Mouse (Mus musculus): ENCODE data around the gene Hivep3. TPM values are rescaled to one million over a fixed set of nuclear protein-coding genes. Genes with fewer than 3 reads are reported as not detected.

The Hivep3 gene
- total and polyA plus RNA-seq, 3 experiments, result 14.4 to 32.3 (median 21.2) TPM

- peak; percentile 7; the same call in 1 of the 2 replicates for TF ChIP-seq RCOR1 (conservative IDR thresholded peaks at IDR 0.05; ENCODE audit: low read depth, low read length)
- no peak for TF ChIP-seq CHD1 (IDR thresholded peaks at IDR 0.05; ENCODE audit: low read depth, low read length)
- TF ChIP-seq SIN3A (IDR thresholded peaks at IDR 0.05; ENCODE audit: low read length), result no peak
- TF ChIP-seq TBP (conservative IDR thresholded peaks at IDR 0.05; ENCODE audit: low read depth, low read length), result no peak
- TF ChIP-seq MEF2A (IDR thresholded peaks at IDR 0.05; ENCODE audit: borderline replicate concordance, low read depth, low read length), result peak; percentile 70; the same call in 1 of the 2 replicates
- peak; percentile 26; the same call in 1 of the 2 replicates for TF ChIP-seq POLR2A (IDR thresholded peaks at IDR 0.05; ENCODE audit: low read depth, low read length)
- peak; percentile 42; the same call in 1 of the 2 replicates for TF ChIP-seq NRF1 (IDR thresholded peaks at IDR 0.05; ENCODE audit: low read depth, low read length)
- no peak for TF ChIP-seq JUN (IDR thresholded peaks at IDR 0.05; ENCODE audit: insufficient read depth, low read depth, low read length)
- no peak for TF ChIP-seq POLR2AphosphoS2 (IDR thresholded peaks at IDR 0.05; ENCODE audit: low read depth, low read length)
These were observed 320.6 kb downstream of the Hivep3 start (continued) for GRCm38 (mm10) chr4:120054145-120054544.

GRCm38 (mm10) chr4:120056451-120056850, 322.9 kb downstream of the Hivep3 start:
- H3K36me3 ChIP-seq (replicated peaks in 1 of 2; ENCODE audit: control insufficient read depth in 1 of 2, insufficient read depth in 1 of 2, low read length in 1 of 2), result peaks cover 0 to 39% of the 10 kb centered on the region in 2 experiments
- in situ Hi-C loops (cut with MboI; ENCODE audit: low pct_ligation_motif_present, low pct_unique_long_range_greater_than_20kb, low sequenced_read_pairs), result no loop called here
- TF ChIP-seq USF1 (IDR thresholded peaks at IDR 0.05; ENCODE audit: low read depth, low read length) (no peak), EP300 (IDR thresholded peaks at IDR 0.05; ENCODE audit: low read length) (no peak), MAX (IDR thresholded peaks at IDR 0.05; ENCODE audit: low read length) (no peak), MAFK (IDR thresholded peaks at IDR 0.05; ENCODE audit: insufficient replicate concordance, low read length) (no peak), SIN3A (IDR thresholded peaks at IDR 0.05; ENCODE audit: low read length) (0 out of 2 replicates have a peak, but pooled peaks have one; percentile 30), USF2 (conservative IDR thresholded peaks at IDR 0.05; ENCODE audit: low read depth, low read length) (no peak), E2F4 (IDR thresholded peaks at IDR 0.05; ENCODE audit: insufficient replicate concordance, low read depth, low read length) (no peak), UBTF (IDR thresholded peaks at IDR 0.05; ENCODE audit: low read depth, low read length) (no peak), BHLHE40 (IDR thresholded peaks at IDR 0.05; ENCODE audit: low read depth, low read length) (no peak), ELF1 (IDR thresholded peaks at IDR 0.05; ENCODE audit: low read depth, low read length) (no peak), ZMIZ1 (IDR thresholded peaks at IDR 0.05; ENCODE audit: low read depth, low read length) (0 out of 2 replicates have a peak, but pooled peaks have one; percentile 26), GABPA (IDR thresholded peaks at IDR 0.05; ENCODE audit: insufficient replicate concordance, low read depth, low read length) (no peak), NRF1 (IDR thresholded peaks at IDR 0.05; ENCODE audit: low read depth, low read length) (no peak), JUND (conservative IDR thresholded peaks at IDR 0.05; ENCODE audit: low read depth, low read length) (no peak), TCF12 (IDR thresholded peaks at IDR 0.05; ENCODE audit: low read depth, low read length) (no peak), ZKSCAN1 (IDR thresholded peaks at IDR 0.05; ENCODE audit: borderline replicate concordance, low read depth, low read length) (no peak), PAX5 (IDR thresholded peaks at IDR 0.05; ENCODE audit: low read length) (no peak), IRF4 (IDR thresholded peaks at IDR 0.05; ENCODE audit: low read depth, low read length) (no peak), CTCF (conservative IDR thresholded peaks at IDR 0.05 in 1 of 2, IDR thresholded peaks at IDR 0.05 in 1 of 2; ENCODE audit: low read depth in 2 of 2, low read length in 2 of 2) (no peak), KAT2A (IDR thresholded peaks at IDR 0.05; ENCODE audit: insufficient replicate concordance, low read length) (no peak), CHD2 (IDR thresholded peaks at IDR 0.05; ENCODE audit: low read length) (no peak), RAD21 (IDR thresholded peaks at IDR 0.05; ENCODE audit: low read depth, low read length) (no peak), TBP (conservative IDR thresholded peaks at IDR 0.05; ENCODE audit: low read depth, low read length) (no peak), MAZ (IDR thresholded peaks at IDR 0.05; ENCODE audit: low read depth, low read length) (no peak), ZNF384 (IDR thresholded peaks at IDR 0.05; ENCODE audit: low read depth, low read length) (no peak), MXI1 (IDR thresholded peaks at IDR 0.05; ENCODE audit: low read depth, low read length) (no peak), HCFC1 (IDR thresholded peaks at IDR 0.05; ENCODE audit: low read depth, low read length) (no peak), POLR2A (IDR thresholded peaks at IDR 0.05; ENCODE audit: low read depth, low read length) (0 out of 2 replicates have a peak, but pooled peaks have one; percentile 10), MYC (IDR thresholded peaks at IDR 0.05; ENCODE audit: low read depth, low read length) (no peak), MEF2A (IDR thresholded peaks at IDR 0.05; ENCODE audit: borderline replicate concordance, low read depth, low read length) (no peak), SMC3 (IDR thresholded peaks at IDR 0.05; ENCODE audit: low read depth, low read length) (no peak), POLR2AphosphoS2 (IDR thresholded peaks at IDR 0.05; ENCODE audit: low read depth, low read length) (peak; percentile 40; the same call in 1 of the 2 replicates), NELFE (IDR thresholded peaks at IDR 0.05; ENCODE audit: low read depth, low read length) (no peak), JUN (IDR thresholded peaks at IDR 0.05; ENCODE audit: insufficient read depth, low read depth, low read length) (no peak), CHD1 (IDR thresholded peaks at IDR 0.05; ENCODE audit: low read depth, low read length) (peak; percentile 75; the same call in 1 of the 2 replicates)

More at GRCm38 (mm10) chr4:120056451-120056850, 322.9 kb downstream of the Hivep3 start:
- Histone ChIP-seq H3K9ac (ENCODE audit: insufficient read depth, low read depth) (peak overlapping the region; percentile 69), H3K4me2 (ENCODE audit: insufficient read depth, low read depth, poor library complexity, severe bottlenecking) (peak overlapping the region; percentile 68), H3K4me1 (ENCODE audit: control insufficient read depth in 1 of 2, insufficient read depth in 2 of 2) (peaks cover 38 to 92% of the 10 kb centered on the region in 2 experiments), H3K79me2 (replicated peaks; ENCODE audit: control insufficient read depth, extremely low read depth, insufficient read depth, poor library complexity, severe bottlenecking) (peaks cover 37% of the 10 kb centered on the region), H3K9me3 (replicated peaks; ENCODE audit: low read length) (no peaks in the 10 kb centered on the region), H3K27ac (ENCODE audit: insufficient read depth, low read depth) (peak overlapping the region; percentile 40), H3K27me3 (replicated peaks) (no peaks in the 10 kb centered on the region), H3K4me3 (replicated peaks in 1 of 3; ENCODE audit: low read depth in 2 of 3, low read length in 2 of 3, poor library complexity in 1 of 3) (peak overlapping the region; percentile 46 to 61 (median 55))
- DNase-seq (ENCODE audit: extremely low read depth), result no peak
- dilution Hi-C loops (cut with MboI; ENCODE audit: extremely low pct_ligation_motif_present, extremely low pct_unique_long_range_greater_than_20kb, low sequenced_read_pairs), result no loop called here
